Mouse (Mus musculus) fat pad, adult 2 months (tissue): ENCODE measurements at regions not wholly inside any gene's neighbourhood (a gene's known extent, or its start where the extent isn't known, plus 50 kb on each side); places are given as distances from the start of the nearest gene placed in this dataset.
A peak's percentile ranks its signal among the peaks of the same experiment; 100 is the strongest.

Source experiments
- DNase-seq: peaks from one replicate; pipeline ENCODE4 v3.0.0-alpha.2; 2011; ENCODE audit warnings: low read depth, low spot score; ENCODE audit errors: extremely low read depth

GRCm38 (mm10) chr11:18216762-18217161, 263.1 kb upstream of the Etaa1 start:
- DNase-seq: no peak

GRCm38 (mm10) chr11:18173028-18173427, 219.4 kb upstream of the Etaa1 start:
- no peak for DNase-seq

GRCm38 (mm10) chr11:18171207-18171776, 217.6 kb upstream of the Etaa1 start:
- DNase-seq: no peak

GRCm38 (mm10) chr11:18165609-18166347, 212.1 kb upstream of the Etaa1 start:
- DNase-seq: no peak

- DNase-seq: no peak
These were observed 210.3 kb upstream of the Etaa1 start for GRCm38 (mm10) chr11:18164025-18164423.

GRCm38 (mm10) chr11:18163156-18164024, 209.7 kb upstream of the Etaa1 start:
- DNase-seq: peak; percentile 16

- no peak for DNase-seq
These were observed 202.8 kb upstream of the Etaa1 start for GRCm38 (mm10) chr11:18156506-18156905.

- no peak for DNase-seq
These were observed 198.3 kb upstream of the Etaa1 start for GRCm38 (mm10) chr11:18151788-18152563.

- no peak for DNase-seq
These were observed 197.7 kb upstream of the Etaa1 start for GRCm38 (mm10) chr11:18151369-18151768.

- DNase-seq: no peak
These were observed 173.8 kb upstream of the Etaa1 start for GRCm38 (mm10) chr11:18127488-18127887.

GRCm38 (mm10) chr11:18123031-18123430, 169.4 kb upstream of the Etaa1 start:
- no peak for DNase-seq

GRCm38 (mm10) chr11:18122616-18123015, 168.9 kb upstream of the Etaa1 start:
- no peak for DNase-seq

GRCm38 (mm10) chr11:18115693-18116450, 162.2 kb upstream of the Etaa1 start:
- peak; percentile 68 for DNase-seq

- DNase-seq: no peak
These were observed 149.2 kb upstream of the Etaa1 start for GRCm38 (mm10) chr11:18102841-18103240.

GRCm38 (mm10) chr11:18075840-18076435, 122.3 kb upstream of the Etaa1 start:
- DNase-seq: no peak

GRCm38 (mm10) chr11:18070586-18071306, 117.1 kb upstream of the Etaa1 start:
- peak; percentile 46 for DNase-seq

GRCm38 (mm10) chr11:18070032-18070374, 116.3 kb upstream of the Etaa1 start:
- DNase-seq: no peak

- no peak for DNase-seq
These were observed 115.8 kb upstream of the Etaa1 start for GRCm38 (mm10) chr11:18069348-18070031.

- no peak for DNase-seq
These were observed 114.4 kb upstream of the Etaa1 start for GRCm38 (mm10) chr11:18068085-18068484.
